Mouse (Mus musculus): ENCODE data around the gene Lrrfip1.

The Lrrfip1 gene

DNA sequence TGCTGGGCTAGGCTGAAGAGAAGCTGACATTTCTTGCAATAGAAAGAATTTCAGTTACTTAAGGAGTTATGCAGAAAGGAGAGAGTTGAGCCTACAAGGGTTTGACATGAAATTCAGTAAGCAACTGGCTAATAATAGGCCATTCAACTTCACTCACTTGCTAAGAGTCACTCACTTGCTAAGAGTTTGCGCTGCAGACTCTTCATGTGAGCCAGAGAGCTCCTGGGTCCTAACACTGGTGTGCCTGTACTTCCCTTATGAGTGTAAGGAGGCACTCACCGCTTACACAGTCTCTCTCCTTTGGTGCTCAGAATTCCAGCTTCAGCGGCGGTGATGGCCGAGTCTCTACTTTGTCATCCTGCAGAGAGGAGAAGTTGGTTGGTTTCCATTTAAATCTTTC is 88.2 kb downstream of the Lrrfip1 start:
- DNase-seq = no peak

DNA sequence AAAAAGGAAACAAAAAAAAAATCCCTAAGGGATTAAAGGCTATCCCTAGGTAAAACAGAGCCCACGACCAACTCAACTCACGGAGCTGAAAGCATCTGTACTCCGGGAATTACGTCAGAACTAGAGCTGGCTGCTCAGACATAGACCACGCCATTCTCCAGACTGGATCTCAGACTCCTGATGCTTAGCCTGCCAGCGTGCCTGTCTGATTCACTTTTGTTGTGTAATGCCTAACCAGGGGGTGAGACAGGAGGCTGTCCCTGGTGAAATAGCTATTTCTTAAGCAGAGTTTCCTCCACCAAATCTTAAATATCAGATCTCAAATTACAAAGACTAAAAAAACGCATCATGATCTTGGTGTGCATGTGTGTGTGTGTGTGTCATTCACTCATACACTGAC is 89.5 kb downstream of the Lrrfip1 start:
- DNase-seq = no peak

DNA sequence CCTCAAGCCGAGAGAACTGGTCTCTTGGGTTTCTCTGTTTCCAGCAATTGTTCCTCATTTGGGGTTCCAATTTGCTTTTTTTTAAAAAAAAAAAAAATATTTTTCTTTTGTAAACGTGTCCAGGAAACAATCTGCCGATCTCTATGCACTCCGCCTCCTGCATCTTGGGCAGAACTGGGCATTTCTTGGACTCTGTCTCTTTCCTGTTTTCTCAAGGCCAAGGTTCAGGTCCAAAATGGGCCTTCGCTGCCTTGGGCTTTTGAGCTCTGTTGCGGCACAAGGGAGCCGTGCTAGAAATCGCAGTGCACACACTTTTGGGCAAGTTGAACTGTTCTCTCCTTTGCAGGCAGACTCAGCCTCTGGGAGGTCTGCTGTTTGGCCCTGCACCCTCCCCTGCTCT is 90.4 kb downstream of the Lrrfip1 start:
- DNase-seq = peak; percentile 39 to 46

DNA sequence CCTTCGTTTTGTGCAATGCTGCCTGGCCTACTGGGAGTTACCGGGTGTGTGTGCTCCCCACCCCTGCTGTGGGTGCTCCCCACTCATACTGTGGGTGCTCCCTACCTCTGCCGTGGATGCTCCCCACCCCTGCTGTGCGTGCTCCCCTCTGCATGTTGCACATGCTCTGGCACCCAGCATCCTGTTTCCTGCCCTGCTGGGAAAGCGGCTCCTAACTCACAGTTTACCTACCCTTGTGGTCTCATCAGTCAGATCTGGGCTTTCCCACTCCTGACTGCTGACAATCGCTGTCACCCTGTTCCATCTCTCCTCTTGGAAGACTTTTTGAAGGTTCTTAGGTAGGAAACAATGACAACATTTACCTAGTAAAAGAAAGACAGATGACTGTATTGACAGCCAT is 91.9 kb downstream of the Lrrfip1 start:
- no peak for DNase-seq

DNA sequence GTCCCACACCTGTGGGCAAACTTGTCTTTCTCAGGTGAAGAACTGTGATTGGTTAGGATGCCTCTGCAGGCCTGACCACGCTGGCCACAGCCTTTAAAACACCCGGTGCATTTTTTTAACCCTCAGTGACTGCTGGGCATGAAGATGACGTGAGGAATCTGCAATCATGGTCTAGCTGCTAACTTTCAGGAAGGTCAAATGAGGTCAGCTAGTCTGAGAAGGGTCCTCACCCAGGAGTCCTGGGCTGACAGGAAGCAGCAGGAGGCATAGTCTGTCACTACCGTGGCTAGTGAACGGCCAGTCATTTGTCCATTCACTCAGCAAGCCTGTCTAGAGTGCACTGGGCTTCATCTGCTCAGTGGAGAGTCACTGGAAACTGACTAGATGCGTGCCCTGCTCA is 93.9 kb downstream of the Lrrfip1 start:
- no peak for DNase-seq

DNA sequence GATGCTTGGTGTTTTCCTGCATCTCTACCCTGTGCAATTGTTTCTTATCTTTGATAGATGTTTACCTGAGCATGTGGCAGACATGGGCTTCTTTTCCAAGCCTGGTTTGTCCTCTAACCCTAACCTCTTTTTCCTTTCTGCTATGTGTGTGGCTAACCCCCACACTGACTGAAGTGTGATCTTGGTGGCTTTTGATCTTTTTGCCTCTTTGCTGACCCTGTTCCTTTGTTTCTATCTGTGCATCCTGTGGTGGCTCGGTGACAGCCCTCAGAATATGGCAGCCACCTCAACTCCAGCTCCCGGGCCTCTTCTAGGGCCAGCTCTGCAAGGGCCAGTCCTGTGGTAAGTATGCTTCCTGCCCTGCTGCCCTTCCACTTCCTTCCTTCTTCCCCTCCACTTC is 94.8 kb downstream of the Lrrfip1 start:
- no peak for DNase-seq

DNA sequence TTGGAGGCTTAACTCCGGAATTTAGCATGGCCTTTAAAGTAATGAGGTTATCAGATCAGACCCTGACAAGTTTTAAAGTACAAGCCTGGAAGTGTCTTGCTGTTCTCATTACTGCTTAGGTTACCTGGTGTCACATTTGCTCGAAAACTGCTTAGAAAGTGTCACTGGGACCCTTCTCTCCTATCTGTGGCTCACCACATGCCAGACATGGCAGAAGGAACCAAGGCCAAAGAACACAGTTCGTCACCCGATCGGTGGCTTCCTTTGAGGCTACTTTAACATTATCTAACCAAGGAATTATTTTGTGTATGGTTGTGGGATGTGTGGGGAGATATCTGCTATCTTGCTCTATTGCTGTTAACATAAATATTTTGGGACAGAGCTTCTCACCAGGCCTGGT is 95.5 kb downstream of the Lrrfip1 start:
- DNase-seq = no peak

DNA sequence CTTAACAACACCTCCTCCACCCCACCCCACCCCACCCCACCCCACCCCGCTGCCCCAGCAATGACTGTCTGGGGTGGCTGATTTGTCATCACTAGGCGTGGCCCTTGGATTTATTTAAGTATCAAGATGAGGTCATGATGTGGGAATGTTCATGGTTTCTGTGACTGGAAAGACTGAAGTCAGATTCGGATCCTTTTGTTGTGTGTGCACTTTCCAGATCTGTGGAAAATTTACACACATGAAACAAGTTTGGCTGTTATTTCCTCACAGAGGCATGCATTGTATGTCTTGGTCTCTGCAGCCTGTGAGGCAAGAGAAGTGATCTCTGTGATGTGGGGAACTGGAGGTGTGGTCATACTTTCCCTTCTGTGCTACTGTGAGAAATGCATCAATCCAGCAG is 96.7 kb downstream of the Lrrfip1 start:
- DNase-seq = no peak

DNA sequence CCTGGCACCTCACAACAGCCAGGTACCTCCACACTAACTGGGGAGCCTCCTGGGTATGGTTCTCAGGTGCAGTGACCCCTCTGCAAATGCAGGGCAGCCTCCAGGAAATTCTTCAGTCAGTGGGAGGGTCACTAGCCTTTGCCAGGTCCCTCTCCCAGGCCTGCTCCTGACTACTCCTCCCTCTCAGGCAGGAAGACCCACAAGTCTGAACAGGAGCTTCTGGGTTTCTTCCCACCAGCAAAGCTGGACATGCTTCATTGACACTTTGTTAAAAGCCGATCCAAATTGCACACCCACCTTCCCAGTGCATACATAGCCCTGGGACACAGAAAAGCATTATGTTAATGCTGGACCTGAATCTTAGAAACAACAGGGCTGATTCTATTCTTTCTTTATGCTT is 97.3 kb downstream of the Lrrfip1 start:
- no peak for DNase-seq

DNA sequence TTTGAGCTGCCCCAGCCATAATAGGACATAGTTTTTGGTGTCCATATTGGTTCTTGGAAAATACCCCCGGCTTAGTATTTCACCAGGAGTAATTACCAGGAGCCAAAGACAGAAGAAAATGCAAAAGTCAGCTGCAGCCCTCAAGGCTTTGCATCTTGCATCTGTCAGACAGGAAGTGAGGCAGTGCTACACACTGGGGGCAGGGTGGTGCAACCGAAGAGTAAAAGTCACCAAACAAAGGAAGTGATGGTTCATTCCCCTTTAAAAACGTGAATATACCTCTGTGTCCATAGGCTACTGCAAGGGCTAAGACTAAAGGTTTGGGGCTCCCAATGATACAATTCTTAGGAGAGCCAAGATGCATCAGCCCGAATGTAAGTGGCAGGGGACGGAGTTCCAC is 98.0 kb downstream of the Lrrfip1 start:
- DNase-seq = no peak

DNA sequence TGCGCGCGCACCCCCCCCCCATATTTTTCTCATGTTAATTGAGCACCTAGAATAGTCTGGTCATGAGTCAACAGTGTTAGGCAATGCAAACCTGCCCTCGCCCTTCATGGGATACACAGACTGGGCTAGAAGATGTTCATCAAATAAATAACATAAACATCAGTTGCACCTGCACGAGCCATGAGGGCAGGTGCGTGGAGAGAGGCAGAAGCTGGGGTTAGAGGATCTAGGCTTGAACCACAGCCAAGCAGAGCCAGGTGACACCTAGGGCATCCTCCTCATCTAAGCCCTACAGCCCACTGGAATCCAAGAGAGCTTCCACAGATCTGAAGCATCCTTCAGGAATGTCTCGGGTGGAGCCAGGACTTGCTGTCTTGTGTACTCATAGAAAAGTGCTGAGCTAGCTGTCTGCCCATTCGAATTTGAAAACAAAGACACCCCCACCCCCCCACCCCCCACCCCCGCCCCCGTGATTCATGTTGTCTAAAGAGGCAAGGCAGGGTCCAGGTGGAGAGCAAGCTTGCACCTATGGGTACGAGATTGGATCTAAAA is 98.8 kb downstream of the Lrrfip1 start:
- no peak for DNase-seq

DNA sequence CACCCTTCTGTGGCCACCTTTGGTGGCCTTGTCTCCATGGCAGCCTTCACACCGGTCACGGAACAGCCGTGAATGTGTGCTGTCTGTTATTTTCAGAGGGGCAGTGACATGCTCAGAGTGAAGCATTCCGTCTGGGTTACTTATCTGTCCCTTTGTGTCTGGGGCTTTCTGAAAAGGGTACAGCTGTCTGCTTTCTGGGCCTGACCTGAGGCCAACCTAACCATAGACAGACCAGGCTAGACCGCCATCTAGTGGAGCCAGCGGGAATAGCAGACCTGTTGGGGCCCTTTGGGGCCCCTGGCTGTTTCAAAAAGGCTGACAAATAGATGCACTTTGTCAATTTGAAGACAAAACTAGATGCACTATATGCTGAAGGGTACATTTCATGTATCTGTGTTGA is 100.3 kb downstream of the Lrrfip1 start:
- peak; percentile 66 to 85 for DNase-seq

DNA sequence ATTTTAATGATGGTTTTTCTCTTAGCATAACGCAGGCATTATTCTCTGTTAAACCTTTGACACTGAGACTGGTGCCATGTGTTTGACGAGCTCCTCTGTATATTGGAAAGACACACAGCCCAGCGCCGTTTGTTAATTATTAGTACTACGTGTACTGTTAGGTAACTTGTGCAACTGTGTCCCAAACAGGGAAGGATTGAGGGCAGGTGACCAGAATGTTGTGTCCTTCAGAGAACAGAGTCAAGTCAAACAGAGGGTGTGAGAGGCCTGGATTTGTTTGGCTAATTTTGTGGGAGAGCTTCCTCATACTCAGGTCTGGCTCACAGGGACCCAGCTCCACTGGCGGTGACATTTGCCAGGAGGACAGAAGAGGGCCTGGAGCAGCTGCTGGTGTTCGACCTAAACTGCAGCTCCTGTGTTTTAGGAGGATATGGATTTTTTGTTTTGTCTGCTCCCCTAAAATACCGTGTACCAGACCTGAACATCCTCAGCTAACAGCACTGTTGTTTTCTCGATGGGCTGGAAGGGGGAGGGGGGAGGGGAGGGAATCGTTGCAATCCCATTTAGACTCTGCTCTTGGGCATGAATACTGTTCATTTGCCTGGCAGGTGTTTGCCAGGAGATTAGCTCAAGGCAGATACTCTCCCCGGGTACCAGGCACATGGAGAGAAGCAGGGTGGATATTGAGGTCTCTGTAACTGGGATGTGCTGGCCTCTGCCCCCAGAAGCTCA is 103.3 kb downstream of the Lrrfip1 start:
- peak in 1 of 2 experiments; percentile 51 for DNase-seq

DNA sequence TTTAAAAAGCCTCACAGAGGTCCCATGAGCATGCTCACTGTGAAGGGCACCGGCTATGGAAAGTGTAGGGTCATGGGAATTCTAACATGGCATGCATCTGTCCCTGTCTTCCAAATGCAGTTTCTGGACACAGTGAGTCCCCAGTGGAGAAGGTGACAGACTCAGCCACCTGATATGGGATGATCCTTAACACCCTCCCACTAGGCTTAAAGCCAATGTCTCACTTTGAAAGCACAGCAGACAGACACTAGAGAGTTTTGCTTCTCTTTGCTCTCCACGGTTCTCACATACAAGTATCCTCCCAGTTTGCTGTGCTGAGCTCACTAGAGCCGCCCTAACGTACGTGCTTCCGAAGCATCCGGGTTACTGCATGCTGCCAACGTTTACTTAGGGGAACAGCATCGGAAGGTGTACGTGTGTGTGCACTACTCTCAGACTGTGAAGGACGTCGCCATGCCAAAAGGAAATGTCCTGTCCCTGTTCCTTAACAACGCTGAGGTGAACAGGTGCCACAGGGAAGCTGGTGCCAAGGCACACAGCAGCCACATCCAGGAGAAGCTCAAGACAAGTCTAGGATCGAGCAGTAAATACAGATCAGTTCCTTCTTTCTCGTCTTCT is 104.9 kb downstream of the Lrrfip1 start:
- no peak for DNase-seq

DNA sequence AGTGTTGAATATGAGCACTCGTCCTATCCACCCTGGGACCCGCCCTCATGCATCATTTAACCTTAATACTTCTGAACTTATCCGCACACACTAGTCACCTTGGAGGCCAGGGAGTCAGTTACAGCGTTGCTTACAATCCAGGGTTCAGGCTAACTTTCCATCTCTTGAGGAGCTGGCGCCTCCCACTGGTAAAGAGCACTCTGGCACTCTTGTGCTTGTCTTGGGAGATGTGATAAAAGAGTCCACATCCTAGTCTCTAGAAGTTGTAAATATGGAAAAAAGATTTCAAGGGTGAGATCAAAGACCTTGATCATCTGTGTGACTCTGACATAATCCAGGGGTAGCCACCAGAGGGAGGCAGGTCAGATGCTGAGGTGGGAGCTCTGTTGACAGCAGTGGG is 109.0 kb downstream of the Lrrfip1 start:
- no peak for DNase-seq

DNA sequence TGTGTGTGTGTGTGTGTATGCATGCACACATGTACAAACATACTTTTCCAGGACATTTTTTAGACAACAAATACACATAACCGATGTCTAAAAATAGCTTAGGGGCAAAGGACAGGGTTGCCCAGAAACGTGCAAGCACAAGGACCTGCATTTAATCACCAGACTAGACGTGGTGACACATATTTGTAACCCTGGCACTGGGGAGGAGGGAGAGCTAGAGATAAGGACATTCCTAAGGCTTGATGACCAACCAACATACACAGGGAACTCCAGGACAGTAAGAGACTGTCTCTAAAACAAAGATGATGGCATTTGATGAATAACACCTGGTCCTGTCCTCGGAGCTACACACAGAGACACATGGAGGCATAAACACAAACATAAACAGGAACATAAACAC is 110.8 kb downstream of the Lrrfip1 start:
- DNase-seq = no peak

DNA sequence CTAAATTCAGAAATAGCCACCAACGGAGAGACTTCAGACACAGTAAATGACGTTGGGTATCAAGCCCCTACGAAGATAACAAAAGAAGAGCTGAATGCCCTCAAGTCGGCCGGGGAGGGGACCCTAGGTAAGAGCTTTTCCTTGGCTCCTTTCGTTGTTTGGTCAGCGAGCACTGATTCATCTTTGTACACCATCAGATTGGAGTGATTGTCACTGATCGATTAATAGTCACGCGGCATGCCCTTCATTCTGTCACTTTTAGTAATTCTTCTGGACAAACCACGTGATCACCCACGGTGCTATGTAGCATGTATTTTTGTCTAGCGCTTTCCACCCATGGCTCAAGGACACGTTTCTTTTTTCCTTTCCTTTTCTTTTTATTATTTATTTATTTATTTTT is 113.6 kb downstream of the Lrrfip1 start:
- DNase-seq = no peak

DNA sequence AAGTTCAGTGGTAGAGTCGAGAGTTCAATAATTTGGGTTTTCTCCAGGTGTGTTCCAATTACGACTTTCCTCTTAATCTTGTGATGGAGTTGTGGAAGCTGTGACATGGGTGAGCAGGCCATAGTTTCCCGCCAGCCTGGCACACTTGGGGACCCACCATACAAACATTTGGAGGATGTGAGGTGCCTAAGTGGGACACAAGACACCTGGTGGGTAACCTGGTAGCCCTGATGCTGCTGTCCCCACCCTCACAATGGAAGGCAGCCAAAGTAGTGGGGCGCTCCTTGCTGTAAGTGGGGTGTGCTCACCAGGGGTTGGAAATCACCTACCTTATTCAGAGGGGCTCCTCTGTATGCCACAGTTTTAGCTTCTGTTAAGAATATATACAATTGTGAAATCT is 114.1 kb downstream of the Lrrfip1 start:
- DNase-seq = no peak

DNA sequence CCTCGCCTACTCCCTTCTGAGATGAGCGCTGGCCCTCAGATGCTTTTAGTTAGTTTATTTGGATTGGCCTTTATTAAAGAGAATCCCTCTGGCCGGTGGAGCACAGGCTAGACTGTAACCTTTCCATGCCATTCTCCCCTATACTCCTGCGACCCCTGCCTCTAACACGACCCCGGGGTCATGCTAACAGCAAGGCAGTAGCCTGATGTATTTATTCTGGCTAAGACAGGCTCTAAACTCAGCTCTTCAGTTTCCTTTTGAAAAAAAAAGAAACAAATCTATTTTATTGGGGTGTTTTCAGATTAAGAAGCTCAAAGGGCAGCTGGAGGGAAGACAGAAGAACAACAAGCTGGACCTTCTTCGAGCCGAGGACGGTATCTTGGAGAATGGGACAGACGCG is 123.6 kb downstream of the Lrrfip1 start:
- peak in 1 of 2 experiments; percentile 47 for DNase-seq

DNA sequence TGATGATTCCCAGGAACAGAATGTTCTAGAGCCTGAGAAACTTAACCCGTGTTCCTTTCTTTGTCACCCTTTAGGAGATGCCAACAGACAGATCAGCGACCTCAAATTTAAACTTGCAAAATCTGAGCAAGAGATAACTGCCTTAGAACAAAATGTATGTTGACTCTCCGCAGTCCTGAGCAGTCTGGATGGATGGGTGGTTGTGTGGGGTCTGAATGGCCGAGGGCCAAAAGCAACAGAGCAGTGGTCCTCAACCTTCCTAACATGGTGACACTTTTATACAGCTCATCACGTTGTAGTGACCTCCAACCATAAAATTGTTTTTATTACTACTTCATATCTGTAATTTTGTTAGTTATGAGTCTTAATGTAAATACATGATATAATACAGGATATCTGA is 124.5 kb downstream of the Lrrfip1 start:
- no peak for DNase-seq

DNA sequence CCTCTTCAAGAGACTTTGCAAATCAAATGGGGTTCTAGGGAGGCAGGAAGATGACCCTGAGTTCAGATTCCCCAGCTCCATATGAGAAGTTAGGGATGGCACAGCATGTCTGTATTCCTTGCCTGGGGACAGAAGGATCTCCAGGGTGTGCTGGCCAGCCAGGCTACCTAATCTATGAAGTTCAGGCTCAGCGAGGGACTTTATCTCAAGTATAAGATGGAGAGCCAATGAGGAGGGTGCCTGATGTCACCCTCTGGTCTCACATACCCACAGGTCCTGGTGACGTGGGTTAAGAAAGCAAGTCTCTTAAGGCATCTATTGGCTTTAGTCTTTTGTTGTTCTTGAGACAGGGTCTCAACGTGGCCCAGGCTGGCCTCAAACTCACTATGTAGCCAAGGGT is 124.9 kb downstream of the Lrrfip1 start:
- no peak for DNase-seq

DNA sequence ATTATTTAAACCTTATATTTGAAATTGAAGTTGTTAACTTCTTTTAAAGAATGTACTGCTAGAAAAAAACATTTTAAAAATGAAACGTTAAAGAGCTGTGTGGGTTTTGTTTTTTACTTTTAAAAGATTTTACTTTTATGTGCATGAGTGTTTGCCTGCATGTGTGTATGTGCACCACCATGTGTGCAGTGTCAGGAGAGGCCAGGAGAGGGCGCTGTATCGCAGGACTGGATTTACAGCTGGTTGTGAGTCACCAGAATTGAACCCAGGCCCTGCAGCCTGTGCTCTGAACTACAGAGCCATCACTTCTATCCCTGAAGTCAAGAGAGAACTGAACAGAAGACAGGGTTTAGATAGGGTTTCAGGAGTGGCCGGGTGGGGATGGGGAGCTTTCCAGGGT is 130.3 kb downstream of the Lrrfip1 start:
- no peak for DNase-seq

DNA sequence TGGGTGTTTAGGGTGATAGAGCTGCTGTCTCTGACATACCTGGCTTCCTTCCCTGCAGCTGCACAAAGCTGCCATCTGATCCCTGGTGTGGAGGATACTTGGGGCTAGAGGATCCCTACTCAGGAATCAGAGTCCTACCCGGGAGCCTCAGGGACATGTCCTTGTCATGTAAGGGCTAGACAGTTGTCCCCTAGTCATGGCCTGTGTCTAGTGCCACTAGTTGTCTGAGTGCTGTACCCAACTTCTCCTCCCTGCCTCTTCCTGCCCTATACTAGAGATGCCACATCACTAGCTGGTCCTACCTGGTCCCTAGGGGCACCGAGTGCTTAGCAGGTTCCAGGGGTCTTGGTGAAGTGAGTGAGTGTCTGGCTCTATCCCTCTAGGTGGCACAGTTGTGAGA is 138.5 kb downstream of the Lrrfip1 start:
- no peak for DNase-seq

DNA sequence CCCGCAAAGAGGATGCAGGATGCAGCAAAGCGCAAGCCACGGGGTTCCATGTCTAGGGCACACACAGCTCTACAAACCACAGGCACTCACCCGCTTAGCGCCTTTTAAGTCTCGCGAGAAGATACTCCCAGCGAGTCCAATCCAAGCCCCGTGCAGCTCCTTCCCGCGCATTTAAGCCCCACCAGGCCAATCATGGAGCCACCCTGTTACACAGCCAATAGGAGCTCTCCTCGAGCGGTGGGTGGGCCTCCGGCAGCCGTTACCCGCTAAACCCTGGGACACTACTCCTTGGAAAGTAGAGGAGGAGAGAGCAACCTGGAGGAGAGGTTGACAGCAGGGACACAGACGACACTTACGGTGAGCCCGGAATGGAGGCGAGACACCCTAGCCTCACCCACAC is 146.3 kb downstream of the Lrrfip1 start, which contains the start of gene Rbm44:
Rbm44 (plus strand) TSS at position 277 of the 400 bp plus-strand sequence.
- no peak for DNase-seq

DNA sequence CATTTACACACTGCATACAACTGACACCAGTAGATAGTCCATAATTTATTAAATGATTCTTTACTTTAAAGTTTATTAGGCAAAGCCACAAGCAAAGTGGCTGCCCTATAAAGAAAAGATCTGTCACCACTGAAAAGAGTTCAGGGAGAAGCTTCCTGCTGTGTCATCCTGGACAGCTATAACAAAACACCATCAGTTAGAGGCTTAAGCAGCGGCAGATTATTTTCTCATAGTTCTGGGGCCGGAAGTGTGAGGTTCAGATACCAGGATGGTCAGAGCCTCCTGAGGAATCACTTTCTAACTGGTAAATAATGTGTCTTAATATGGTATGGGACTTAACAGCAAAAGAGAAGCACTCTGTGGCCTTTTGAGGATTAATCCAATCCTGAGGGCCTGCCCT is 153.0 kb downstream of the Lrrfip1 start:
- no peak for DNase-seq

Data from kidney, postnatal 36 days (tissue).